Mouse (Mus musculus) frontal cortex, postnatal 14 days (tissue): Measurements from ENCODE around the gene Krr1.
A peak's percentile ranks its signal among the peaks of the same experiment; 100 is the strongest.

Source experiments
- DNase-seq, 2 experiments: peaks; one replicate each; pipeline ENCODE4 v3.0.0; 2022; ENCODE audit warnings: low spot score in 2 of 2

The Krr1 gene

GRCm38 (mm10) chr10:111972542-111973361 lies at the start of gene Krr1:
TSS of gene Krr1 (plus strand) at chr10:111972664.
- peak; percentile 73 to 83 for DNase-seq

DNA sequence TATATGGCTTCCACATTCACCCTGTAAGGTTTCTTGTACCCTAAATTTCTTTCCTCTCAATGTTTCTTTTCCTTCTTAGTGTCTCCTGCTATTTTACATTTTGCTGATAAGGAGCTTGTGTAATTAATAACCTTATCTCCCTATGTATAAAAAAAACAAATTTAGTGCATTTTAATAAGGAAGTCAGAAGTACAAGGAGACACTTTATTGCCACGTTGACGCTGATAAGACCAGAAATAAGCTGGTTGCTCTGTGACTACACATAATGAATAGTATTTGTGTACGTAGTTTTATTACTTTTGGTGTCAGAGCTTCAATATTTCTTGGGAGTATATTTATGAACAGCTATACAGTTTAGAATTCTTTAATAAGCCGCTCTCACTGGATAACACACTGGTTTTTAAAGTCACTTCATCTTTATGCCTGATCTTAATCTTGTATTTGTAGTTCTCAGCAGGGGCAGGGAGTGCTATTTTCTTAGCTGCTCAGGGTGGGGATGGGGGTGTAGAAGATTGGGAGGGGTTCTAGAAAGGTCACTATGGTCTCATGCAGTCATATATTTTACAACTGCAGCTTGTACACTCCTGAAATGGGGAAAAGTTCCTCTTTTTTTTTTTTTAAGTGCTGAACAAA lies 48.8 kb upstream of the Krr1 start:
- DNase-seq: no peak

- DNase-seq: no peak
These were observed 48.3 kb upstream of the Krr1 start for GRCm38 (mm10) chr10:111924141-111924540.

DNA sequence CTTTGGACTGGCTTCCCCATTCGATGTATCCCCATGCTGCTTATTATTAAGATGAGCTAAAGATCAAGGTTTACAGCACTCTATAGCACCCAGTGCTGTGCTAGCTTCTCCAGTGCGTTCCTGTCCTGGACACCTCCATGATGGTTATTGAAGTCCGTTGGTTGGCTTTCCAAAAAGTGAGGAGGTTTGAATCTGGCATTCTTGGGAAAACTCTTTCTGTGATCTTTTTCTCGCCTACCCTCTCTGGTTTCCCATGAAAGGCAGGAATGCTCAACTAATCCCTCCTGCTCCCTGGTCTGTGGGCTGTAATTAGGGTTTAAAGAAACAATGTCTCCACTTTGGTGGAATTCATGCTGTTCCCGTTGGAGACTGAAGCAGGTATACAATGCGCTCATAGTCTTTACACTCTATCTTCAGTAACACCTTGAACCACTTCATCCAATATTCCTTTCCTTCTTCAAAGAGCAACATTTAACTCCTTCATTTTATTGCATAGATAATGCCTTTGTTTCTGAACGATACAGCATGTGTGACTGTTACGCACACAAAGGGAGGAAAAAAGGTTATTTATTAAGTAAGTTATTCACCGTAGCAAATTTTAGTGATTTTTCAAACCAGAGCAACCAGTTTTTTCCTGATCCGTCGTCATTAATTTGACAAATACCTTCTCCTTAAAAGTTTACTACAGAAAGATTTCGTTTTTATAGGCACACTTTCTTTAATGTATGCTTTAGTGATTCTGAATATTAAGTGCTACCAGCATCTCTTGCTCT lies 47.6 kb upstream of the Krr1 start:
- no peak for DNase-seq

DNA sequence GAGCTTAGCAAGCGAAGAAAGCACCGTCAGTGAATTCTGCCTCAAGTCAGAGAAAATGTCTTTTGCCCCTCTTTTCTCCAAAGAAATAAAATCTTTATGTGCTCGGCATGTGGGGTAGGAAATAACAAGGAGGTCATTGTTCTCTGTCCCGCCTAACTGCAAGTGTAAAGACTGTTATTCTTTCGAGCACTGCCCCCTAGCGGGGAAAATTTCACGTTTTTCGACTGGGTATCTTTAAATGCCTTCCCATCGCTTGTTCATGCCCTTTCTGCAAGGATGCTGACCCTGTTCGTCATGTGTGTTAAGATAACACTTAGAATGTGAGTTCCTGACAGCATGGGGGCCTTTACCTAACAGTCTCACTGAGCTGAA lies 47.0 kb upstream of the Krr1 start:
- peak; percentile 71 to 94 for DNase-seq

GRCm38 (mm10) chr10:111932621-111933345 lies 39.7 kb upstream of the Krr1 start:
- DNase-seq: no peak

DNA sequence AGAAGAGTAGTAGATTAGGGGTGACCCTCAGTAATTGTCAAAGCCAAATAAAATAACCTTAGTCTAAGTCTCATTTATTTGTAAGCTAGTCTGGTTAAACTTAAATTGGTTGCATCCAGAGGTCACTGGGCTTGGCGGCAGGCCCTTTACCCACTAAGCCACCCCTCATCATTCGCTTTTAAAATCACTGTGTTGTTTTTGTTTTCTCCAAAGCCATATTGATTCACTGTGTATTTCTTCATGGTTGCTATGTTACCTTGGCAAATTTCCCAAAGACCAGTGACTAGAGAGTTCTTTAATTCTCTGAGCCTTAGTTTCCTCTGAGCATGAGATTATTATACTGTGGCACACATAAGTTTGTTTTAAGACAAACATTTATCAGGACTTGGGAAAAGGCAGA lies 37.3 kb upstream of the Krr1 start:
- DNase-seq: no peak

DNA sequence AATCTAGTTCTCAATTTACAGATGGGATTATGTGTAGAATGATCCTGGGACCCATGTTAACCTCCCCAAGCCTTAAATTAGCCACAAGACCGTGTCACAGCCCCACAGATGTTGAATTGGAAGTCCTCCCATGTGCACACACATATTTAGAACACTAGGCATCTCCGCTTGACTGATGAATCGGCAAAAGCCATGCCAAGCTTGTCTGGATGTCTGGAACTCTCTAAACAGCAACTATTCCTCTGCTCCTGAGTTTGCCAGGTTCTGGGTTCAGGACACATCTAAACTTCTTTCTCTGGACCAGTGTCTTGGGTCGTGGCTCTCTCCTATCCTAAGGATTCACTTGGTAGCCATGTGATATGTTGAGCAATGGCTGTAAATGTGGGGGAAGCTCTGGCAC lies 36.4 kb upstream of the Krr1 start:
- no peak for DNase-seq

- DNase-seq: no peak
These were observed 35.8 kb upstream of the Krr1 start for GRCm38 (mm10) chr10:111936491-111937145.

DNA sequence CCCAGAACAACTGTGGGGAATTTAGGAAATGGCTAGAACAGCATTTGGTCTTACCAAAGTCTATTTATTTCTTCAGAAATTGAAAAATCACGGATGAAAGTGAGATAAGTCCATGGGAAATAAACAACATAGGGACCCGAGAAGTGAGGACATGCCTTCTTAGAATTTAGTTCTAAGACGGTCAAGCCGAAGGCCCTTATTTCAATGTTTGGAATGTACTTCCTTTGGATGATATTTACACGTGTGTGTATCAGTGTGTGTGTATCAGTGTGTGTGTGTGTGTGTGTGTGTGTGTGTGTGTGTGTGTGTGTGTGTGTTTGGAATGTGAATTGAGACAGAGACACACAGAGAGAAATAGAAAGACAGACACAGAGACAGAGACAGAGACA lies 35.3 kb upstream of the Krr1 start:
- no peak for DNase-seq

- DNase-seq: no peak
These were observed 29.4 kb upstream of the Krr1 start for GRCm38 (mm10) chr10:111943026-111943425.

GRCm38 (mm10) chr10:111945563-111945962 lies 26.9 kb upstream of the Krr1 start:
- DNase-seq: no peak

DNA sequence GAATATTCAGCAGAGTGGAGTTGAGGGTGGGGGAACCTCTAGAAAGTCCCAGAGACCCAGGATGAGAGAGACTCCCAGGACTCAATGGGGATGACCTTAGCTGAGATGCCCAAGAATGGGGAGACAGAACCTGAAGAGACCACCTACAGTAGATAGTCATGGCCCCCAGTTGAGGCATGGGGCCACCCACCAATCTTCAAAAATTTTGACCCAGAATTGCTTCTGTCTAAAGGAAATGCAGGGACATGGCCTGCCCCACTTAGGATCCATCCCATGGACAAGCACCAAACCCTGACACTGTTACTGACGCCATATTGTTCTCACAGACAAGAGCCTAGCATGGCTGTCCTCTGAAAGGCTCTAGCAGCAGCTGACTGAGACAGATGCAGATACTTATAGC lies 24.4 kb upstream of the Krr1 start:
- DNase-seq: no peak

- DNase-seq: no peak
These were observed 23.5 kb upstream of the Krr1 start for GRCm38 (mm10) chr10:111949008-111949407.

DNA sequence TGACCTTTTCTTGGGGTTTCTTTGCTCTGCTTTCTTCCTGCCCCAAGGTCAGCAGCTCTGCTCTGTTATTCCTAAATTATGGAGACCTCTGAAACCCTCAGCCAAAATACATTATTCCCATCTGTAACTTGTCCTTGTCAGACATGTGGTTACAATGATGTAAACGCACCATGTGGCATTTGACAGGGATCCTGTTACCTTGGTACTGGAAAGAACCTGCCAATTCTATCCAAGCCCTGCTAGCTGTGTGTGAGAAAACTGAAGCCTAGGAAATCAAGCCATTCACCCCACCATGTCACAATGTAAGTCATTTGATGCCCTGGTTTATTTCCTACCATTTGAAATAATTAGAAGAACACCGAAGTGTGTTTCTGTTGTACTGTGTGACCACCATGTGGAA lies 16.6 kb upstream of the Krr1 start:
- DNase-seq: no peak

GRCm38 (mm10) chr10:111957271-111958045 lies 15.0 kb upstream of the Krr1 start:
- DNase-seq: peak; percentile 17 to 58

DNA sequence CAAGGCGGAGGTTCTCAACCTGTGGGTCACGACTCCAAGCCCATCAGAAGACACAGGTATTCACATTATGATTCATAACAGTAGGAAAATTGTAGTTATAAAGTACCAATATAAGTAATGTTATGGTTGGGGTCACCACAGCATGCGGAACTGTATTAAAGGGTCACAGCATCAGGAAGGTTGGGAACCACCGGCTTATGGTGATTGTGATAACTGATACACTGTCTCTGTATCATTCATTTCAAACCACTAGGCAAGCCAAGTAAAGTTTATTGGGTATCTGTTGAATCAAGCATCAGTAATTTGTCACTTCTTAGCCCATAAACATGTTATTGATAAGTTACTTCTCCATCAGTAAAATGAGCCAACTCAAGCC lies 14.4 kb upstream of the Krr1 start:
- DNase-seq: no peak

GRCm38 (mm10) chr10:111959353-111959752 lies 13.1 kb upstream of the Krr1 start:
- no peak for DNase-seq

- DNase-seq: no peak
These were observed 12.0 kb upstream of the Krr1 start for GRCm38 (mm10) chr10:111960459-111960858.

DNA sequence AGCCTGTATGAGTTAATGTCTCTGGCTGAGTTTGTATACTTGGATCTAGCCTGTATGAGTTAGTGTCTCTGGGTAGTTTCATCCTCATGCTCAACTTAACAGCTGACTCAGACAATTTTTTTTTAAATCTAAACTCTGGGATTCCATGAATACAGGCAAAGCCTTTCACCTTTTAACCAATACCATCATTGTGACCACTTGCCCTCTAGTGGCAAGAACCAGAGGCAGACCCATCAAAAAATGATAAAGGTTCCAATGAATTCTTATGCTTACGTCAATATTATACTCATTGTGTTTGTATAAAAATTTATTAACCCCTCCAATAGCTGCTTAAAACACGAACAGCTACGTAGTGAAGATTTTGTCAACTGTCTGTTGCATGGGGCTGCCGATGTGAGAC lies 6.1 kb upstream of the Krr1 start:
- no peak for DNase-seq

- no peak for DNase-seq
These were observed 535 bp upstream of the Krr1 start for GRCm38 (mm10) chr10:111971929-111972328.
